In the genomic region with DNA sequence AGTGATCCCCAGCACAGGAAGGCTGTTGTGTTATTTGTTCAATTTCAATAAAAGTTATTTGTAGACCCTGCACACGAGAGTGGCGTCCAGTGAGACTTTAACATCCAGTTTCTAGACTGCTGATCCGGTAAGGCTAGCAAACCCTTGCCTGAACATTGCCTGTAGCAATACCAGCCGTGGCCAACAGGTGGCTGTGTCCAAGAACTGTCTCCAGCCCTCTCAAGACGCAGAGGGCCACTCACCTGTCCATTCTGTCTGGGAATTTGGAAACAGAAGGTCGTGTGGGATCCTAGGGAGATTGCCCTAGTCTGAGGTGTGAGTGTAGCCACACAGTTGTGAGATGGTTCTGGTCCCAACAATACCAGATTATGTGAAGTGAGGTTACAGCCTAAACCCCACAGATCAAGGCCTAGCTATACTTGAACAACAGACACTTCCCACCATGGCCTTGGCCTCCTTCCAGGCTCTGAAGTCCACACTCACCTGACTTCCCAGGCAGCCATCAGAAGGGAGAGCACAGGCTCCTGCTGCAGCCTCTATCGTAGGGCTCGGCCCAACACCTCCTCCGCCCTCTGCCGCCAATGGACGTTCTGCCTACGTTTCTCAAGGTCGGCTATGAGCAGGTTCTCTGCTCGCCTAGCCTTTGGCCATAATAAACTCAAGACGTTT, we compare ENCODE assay signal across 8 mouse cellular contexts. TPM values are rescaled to one million over a fixed set of nuclear protein-coding genes. Genes with fewer than 3 reads are reported as not detected.
DNase-seq lines count a peak whose midpoint lies in the region; ATAC-seq and TF ChIP-seq lines count a peak whose summit lies in the region.

No protein-coding gene starts in this region.

- H3K27ac ChIP-seq in gastrocnemius, adult 2 months: peak overlapping the region; percentile 94
- peak overlapping the region; percentile 72 for H3K27ac ChIP-seq in intestine, embryonic 16.5 days (ENCODE audit: low read length)
- H3K27ac ChIP-seq in limb, embryonic 15.5 days: peak overlapping the region; percentile 92

- peak; percentile 98 for TF ChIP-seq CTCF in gastrocnemius, adult 2 months (IDR thresholded peaks at IDR 0.05)

- no peaks in the 10 kb centered on the region for H3K9me3 ChIP-seq in intestine, embryonic 16.5 days (ENCODE audit: control insufficient read depth, low read length)
- no peaks in the 10 kb centered on the region for H3K9me3 ChIP-seq in limb, embryonic 15.5 days

- 50% methylated on average over 15 of the region's 15 CpGs for WGBS in intestine, embryonic 16.5 days
- 61% methylated on average over 15 of the region's 15 CpGs for WGBS in limb, embryonic 15.5 days

- DNase-seq in left cerebral cortex, adult 18-20 months (ENCODE audit: low spot score in 2 of 2): peak; percentile 64 to 73
- DNase-seq in left cerebral cortex, adult 11 months (ENCODE audit: low spot score): no peak
- peak; percentile 79 for DNase-seq in cerebellum, adult 11-12 months
- DNase-seq in gastrocnemius, adult 2 months: peak; percentile 89
- peak; percentile 87 for DNase-seq in naive thymus-derived CD4-positive, alpha-beta T cell, adult 2 months (ENCODE audit: low read depth)
- DNase-seq in testis, postnatal 10 days (ENCODE audit: low spot score): peak; percentile 91

- peak overlapping the region; percentile 62 for H3K4me3 ChIP-seq in gastrocnemius, adult 2 months
- peak overlapping the region; percentile 13; the same call in 1 of the 2 replicates for H3K4me3 ChIP-seq in intestine, embryonic 16.5 days (ENCODE audit: low read length)
- peak overlapping the region; percentile 2; the same call in 1 of the 2 replicates for H3K4me3 ChIP-seq in limb, embryonic 15.5 days

- H3K4me1 ChIP-seq in intestine, embryonic 16.5 days (ENCODE audit: control insufficient read depth, insufficient read depth, low read length): peaks cover 44% of the 10 kb centered on the region
- H3K4me1 ChIP-seq in limb, embryonic 15.5 days: peaks cover 63% of the 10 kb centered on the region

- H3K9ac ChIP-seq in intestine, embryonic 16.5 days (ENCODE audit: low read depth, low read length): 0 out of 2 replicates have a peak overlapping the region, but pooled peaks have one; percentile 34
- H3K9ac ChIP-seq in limb, embryonic 15.5 days: no peak overlapping the region

- ATAC-seq in intestine, embryonic 16.5 days: no peak
- ATAC-seq in limb, embryonic 15.5 days (ENCODE audit: insufficient number of reproducible peaks, low FRiP score, low TSS enrichment, low read depth): no peak

- no peaks in the 10 kb centered on the region for H3K27me3 ChIP-seq in intestine, embryonic 16.5 days (replicated peaks; ENCODE audit: control insufficient read depth, insufficient read depth, low read length)
- no peaks in the 10 kb centered on the region for H3K27me3 ChIP-seq in limb, embryonic 15.5 days

- intact Hi-C loops in gastrocnemius, adult 2 months (cut with DNase I): loop anchor here (2.0 kb wide), 1 partner anchor 47 kb away; no protein-coding TSS in a partner anchor

- H3K36me3 ChIP-seq in intestine, embryonic 16.5 days (ENCODE audit: control insufficient read depth, insufficient read depth, low read length): peaks cover 11% of the 10 kb centered on the region; the same call in 1 of the 2 replicates
- H3K36me3 ChIP-seq in limb, embryonic 15.5 days: peaks cover 28% of the 10 kb centered on the region

- H3K4me2 ChIP-seq in intestine, embryonic 16.5 days (ENCODE audit: low read depth, low read length): peak overlapping the region; percentile 32
- H3K4me2 ChIP-seq in limb, embryonic 15.5 days: no peak overlapping the region

RNA-seq across cellular contexts. Expression of a gene that starts 1.6 kb away (rescaled TPM):
- 10 to 100 TPM; 13.0 to 15.5 TPM for total RNA-seq in left cerebral cortex, adult 18-20 months (2021)
- 10 to 100 TPM; 11.3 to 19.9 TPM for total RNA-seq in gastrocnemius, adult 2 months (2021)
- 88.2 and 91.2 TPM in 2 replicates for polyA plus RNA-seq in intestine, embryonic 16.5 days (2015; fragmentation: Nextera tagmentation; extraction: Ambion mirVana)
- 101 and 104 TPM in 2 replicates for polyA plus RNA-seq in limb, embryonic 15.5 days (2015; fragmentation: Nextera tagmentation; extraction: Ambion mirVana)

RNA-seq across cellular contexts. Expression of a gene that starts 3.1 kb away (rescaled TPM):
- 100 to 1,000 TPM; 104 to 108 TPM for total RNA-seq in left cerebral cortex, adult 18-20 months (2021)
- 10 to 100 TPM; 35.6 to 35.7 TPM for total RNA-seq in gastrocnemius, adult 2 months (2021)
- polyA plus RNA-seq in intestine, embryonic 16.5 days (2015; fragmentation: Nextera tagmentation; extraction: Ambion mirVana): 49.6 and 50.6 TPM in 2 replicates
- polyA plus RNA-seq in limb, embryonic 15.5 days (2015; fragmentation: Nextera tagmentation; extraction: Ambion mirVana): 35.9 and 37.3 TPM in 2 replicates

RNA-seq across cellular contexts. Expression of a gene that starts 10.6 kb away (rescaled TPM):
- 1 to 10 TPM; 6.3 to 7.2 TPM for total RNA-seq in left cerebral cortex, adult 18-20 months (2021)
- 1 to 10 TPM; 1.6 to 2.4 TPM for total RNA-seq in gastrocnemius, adult 2 months (2021)
- 5.8 and 5.9 TPM in 2 replicates for polyA plus RNA-seq in intestine, embryonic 16.5 days (2015; fragmentation: Nextera tagmentation; extraction: Ambion mirVana)
- polyA plus RNA-seq in limb, embryonic 15.5 days (2015; fragmentation: Nextera tagmentation; extraction: Ambion mirVana): 12.8 and 13.7 TPM in 2 replicates

RNA-seq across cellular contexts. Expression of a gene that starts 12.5 kb away (rescaled TPM):
- total RNA-seq in left cerebral cortex, adult 18-20 months (2021): 10 to 100 TPM; 10.1 to 13.4 TPM
- total RNA-seq in gastrocnemius, adult 2 months (2021): 10 to 100 TPM; 11.8 to 14.7 TPM
- 19.2 and 20.2 TPM in 2 replicates for polyA plus RNA-seq in intestine, embryonic 16.5 days (2015; fragmentation: Nextera tagmentation; extraction: Ambion mirVana)
- polyA plus RNA-seq in limb, embryonic 15.5 days (2015; fragmentation: Nextera tagmentation; extraction: Ambion mirVana): 17.6 and 21.4 TPM in 2 replicates

RNA-seq across cellular contexts. Expression of a gene that starts 14.4 kb away (rescaled TPM):
- 1 to 10 TPM; 1.6 TPM for total RNA-seq in left cerebral cortex, adult 18-20 months (2021)
- total RNA-seq in gastrocnemius, adult 2 months (2021): under 1 TPM; 0.22 to 0.33 TPM
- polyA plus RNA-seq in intestine, embryonic 16.5 days (2015; fragmentation: Nextera tagmentation; extraction: Ambion mirVana): 0.66 and 0.68 TPM in 2 replicates
- polyA plus RNA-seq in limb, embryonic 15.5 days (2015; fragmentation: Nextera tagmentation; extraction: Ambion mirVana): 1.6 and 1.8 TPM in 2 replicates

Comparison
In these comparisons a context has a peak if more than half of its experiments do, and no peak if none do; other contexts are left out.
1. H3K4me3 ChIP-seq: peak in every context shown above with its lines; median percentile 62 in gastrocnemius, adult 2 months; 13 in intestine, embryonic 16.5 days; 2 in limb, embryonic 15.5 days.